Mouse (Mus musculus) limb, embryonic 10.5 days (tissue): ENCODE measurements at regions not wholly inside any gene's neighbourhood (a gene's known extent, or its start where the extent isn't known, plus 50 kb on each side); places are given as distances from the start of the nearest gene placed in this dataset.

Source experiments
- DNase-seq: peaks from one replicate; pipeline ENCODE4 v3.0.0-alpha.2; 2017; ENCODE audit warnings: low spot score
- H3K27ac ChIP-seq: fragments of 300-500 bp; sonication (generic); 2 replicates; pipeline ENCODE4 v1.5.1; 2016; ENCODE audit warnings: mild to moderate bottlenecking
- H3K27me3 ChIP-seq: fragments of 300-500 bp; sonication (generic); 2 replicates; pipeline ENCODE4 v1.6.1; 2016; ENCODE audit warnings: low read depth, mild to moderate bottlenecking; ENCODE audit not compliant: poor library complexity, severe bottlenecking
- H3K36me3 ChIP-seq: fragments of 300-500 bp; sonication (generic); 2 replicates; pipeline ENCODE4 v1.6.1; 2016; ENCODE audit warnings: mild to moderate bottlenecking, moderate library complexity
- H3K4me1 ChIP-seq: fragments of 300-500 bp; sonication (generic); 2 replicates; pipeline ENCODE4 v1.6.1; 2016
- H3K4me3 ChIP-seq: fragments of 300-500 bp; sonication (generic); 2 replicates; pipeline ENCODE4 v1.5.1; 2016; ENCODE audit warnings: mild to moderate bottlenecking, moderate library complexity
- H3K9me3 ChIP-seq: fragments of 300-500 bp; sonication (generic); replicated peaks from 2 replicates; pipeline ENCODE4 v1.6.1; 2016; ENCODE audit warnings: mild to moderate bottlenecking
- WGBS: fragments of 180-500 bp; shearing (Covaris S2); methylation state at CpG from one replicate; pipeline ENCODE4 v1.1.7; 2016; 5-methylcytosine and 5-hydroxymethylcytosine counted together

DNA sequence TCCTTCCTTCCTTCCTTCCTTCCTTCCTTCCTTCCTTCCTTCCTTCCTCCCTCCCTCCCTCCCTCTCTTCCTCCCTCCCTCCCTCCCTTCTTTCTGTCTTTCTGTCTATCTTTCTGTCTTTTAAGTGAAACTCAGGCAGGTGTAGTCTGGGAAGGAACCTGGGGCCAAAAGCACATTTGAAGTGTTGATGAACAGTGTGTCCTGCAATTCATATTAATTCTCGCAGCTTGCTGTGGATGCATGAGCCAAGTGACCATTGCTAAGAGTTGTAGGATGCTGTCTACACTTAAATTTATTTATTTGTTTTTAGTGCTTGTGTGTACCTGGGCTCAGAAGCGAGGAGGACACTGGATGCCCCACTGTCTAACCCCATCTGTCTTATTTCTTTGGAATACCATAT is 126.7 kb upstream of the Lrig1 start:
- no peaks in the 10 kb centered on the region for H3K36me3 ChIP-seq
- peaks cover 4% of the 10 kb centered on the region; the same call in 1 of the 2 replicates for H3K4me1 ChIP-seq
- 69% methylated on average over 2 of the region's 2 CpGs for WGBS
- DNase-seq: no peak
- no peak overlapping the region for H3K4me3 ChIP-seq
- no peaks in the 10 kb centered on the region for H3K9me3 ChIP-seq
- H3K27me3 ChIP-seq: no peaks in the 10 kb centered on the region
- H3K27ac ChIP-seq: no peak overlapping the region

DNA sequence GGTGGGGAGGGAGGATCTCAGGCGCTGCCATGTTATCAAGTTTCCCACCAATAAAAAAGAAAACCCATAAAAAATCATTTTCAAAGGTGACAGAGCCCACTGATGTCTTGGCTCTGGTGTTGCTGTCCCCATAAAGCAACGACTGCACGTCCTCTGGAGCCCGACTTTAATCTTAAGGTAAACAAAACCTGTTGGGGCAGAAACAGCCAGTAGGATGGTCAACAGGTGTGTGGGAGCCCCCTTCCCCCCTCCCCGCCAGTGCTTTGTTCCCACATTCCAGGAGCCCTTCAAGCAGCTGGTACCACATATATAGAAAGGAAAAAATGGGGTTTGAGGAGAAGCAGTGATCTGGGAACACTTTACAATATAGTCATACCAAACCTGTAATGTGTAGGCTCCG is 118.3 kb upstream of the Lrig1 start:
- H3K4me3 ChIP-seq: no peak overlapping the region
- DNase-seq: no peak
- WGBS: 41% methylated on average over 6 of the region's 6 CpGs
- H3K4me1 ChIP-seq: peaks cover 22% of the 10 kb centered on the region; the same call in 1 of the 2 replicates
- H3K27ac ChIP-seq: no peak overlapping the region
- H3K36me3 ChIP-seq: no peaks in the 10 kb centered on the region
- H3K27me3 ChIP-seq: peaks cover 9% of the 10 kb centered on the region; the same call in 1 of the 2 replicates
- H3K9me3 ChIP-seq: no peaks in the 10 kb centered on the region

- no peaks in the 10 kb centered on the region for H3K36me3 ChIP-seq
- WGBS: 79% methylated on average over 5 of the region's 5 CpGs
- H3K27me3 ChIP-seq: peaks cover 9% of the 10 kb centered on the region; the same call in 1 of the 2 replicates
- no peaks in the 10 kb centered on the region for H3K9me3 ChIP-seq
- H3K4me3 ChIP-seq: no peak overlapping the region
- DNase-seq: no peak
- H3K4me1 ChIP-seq: peaks cover 30% of the 10 kb centered on the region; the same call in 1 of the 2 replicates
- no peak overlapping the region for H3K27ac ChIP-seq
Measured at GRCm38 (mm10) chr6:94816161-94816560, 116.2 kb upstream of the Lrig1 start.

GRCm38 (mm10) chr6:94814711-94815110 is 114.8 kb upstream of the Lrig1 start:
- no peak for DNase-seq
- 74% methylated on average over 3 of the region's 3 CpGs for WGBS
- Histone ChIP-seq H3K4me3 (no peak overlapping the region), H3K4me1 (peaks cover 30% of the 10 kb centered on the region; the same call in 1 of the 2 replicates), H3K9me3 (no peaks in the 10 kb centered on the region), H3K27ac (no peak overlapping the region; the same call in 1 of the 2 replicates), H3K27me3 (peaks cover 9% of the 10 kb centered on the region; the same call in 1 of the 2 replicates), H3K36me3 (no peaks in the 10 kb centered on the region)

DNA sequence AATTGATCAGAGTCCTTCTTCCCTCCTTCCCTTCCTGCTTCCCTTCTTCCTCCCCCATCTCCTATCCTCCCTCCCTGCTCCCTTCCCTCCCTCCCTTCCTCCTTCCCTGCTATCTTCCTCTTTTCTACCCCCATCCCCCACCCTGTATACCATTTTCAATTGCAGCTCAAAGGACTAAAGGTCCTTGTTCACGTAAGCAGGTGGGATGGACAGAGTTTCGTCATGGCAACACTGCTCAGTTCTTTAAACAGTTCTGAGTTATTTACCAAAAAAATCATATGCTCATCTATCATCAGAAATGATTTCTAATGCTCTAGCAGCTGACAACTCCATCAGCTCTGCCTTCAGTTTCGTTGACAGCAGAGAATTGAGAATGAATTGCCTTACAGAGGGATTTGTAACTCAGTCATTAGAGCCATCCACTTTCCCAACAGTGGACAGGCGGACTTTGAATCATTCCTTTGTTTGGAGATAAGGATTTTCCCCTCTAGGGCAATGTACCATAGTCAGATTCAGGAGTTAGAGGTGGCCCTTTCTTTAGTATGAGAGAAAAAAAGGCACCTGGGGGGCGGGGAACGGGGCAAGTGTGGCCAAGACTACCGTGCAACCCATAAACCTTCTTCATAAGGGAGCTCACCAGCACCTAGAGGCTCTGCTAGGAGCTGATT is 113.7 kb upstream of the Lrig1 start:
- H3K27ac ChIP-seq: no peak overlapping the region
- WGBS: 70% methylated on average over 7 of the region's 7 CpGs
- H3K4me3 ChIP-seq: no peak overlapping the region
- no peaks in the 10 kb centered on the region for H3K36me3 ChIP-seq
- DNase-seq: no peak
- H3K4me1 ChIP-seq: peaks cover 30% of the 10 kb centered on the region; the same call in 1 of the 2 replicates
- peaks cover 9% of the 10 kb centered on the region; the same call in 1 of the 2 replicates for H3K27me3 ChIP-seq
- H3K9me3 ChIP-seq: no peaks in the 10 kb centered on the region

DNA sequence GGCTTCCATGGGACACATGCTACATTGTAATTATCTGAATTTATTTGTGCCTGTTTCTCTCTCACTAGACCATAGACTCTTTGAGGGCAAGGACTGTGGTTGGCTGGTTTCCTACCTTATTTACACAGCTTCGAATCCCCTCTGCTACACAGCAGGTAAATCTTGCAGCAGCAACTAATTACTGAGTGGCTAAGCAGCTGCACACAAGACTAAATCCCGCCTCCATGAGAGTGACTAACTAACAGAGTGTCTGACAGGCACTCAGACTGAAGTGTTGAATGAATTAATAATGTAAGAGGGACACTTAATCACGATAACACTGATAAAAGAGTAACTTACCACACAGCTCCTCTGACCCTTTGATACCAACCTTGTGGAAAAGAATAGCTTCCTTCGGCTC is 111.9 kb upstream of the Lrig1 start:
- Histone ChIP-seq H3K27ac (no peak overlapping the region), H3K9me3 (no peaks in the 10 kb centered on the region)
- 50% methylated on average over 4 of the region's 4 CpGs for WGBS

GRCm38 (mm10) chr6:94807216-94807615 is 107.3 kb upstream of the Lrig1 start:
- no peaks in the 10 kb centered on the region for H3K36me3 ChIP-seq
- H3K27ac ChIP-seq: peak overlapping the region; percentile 47
- no peaks in the 10 kb centered on the region for H3K9me3 ChIP-seq
- no peak for DNase-seq
- 83% methylated on average over 6 of the region's 6 CpGs for WGBS
- 0 out of 2 replicates have a peak, but pooled peaks cover 4% of the 10 kb centered on the region for H3K27me3 ChIP-seq
- peaks cover 42% of the 10 kb centered on the region for H3K4me1 ChIP-seq
- no peak overlapping the region for H3K4me3 ChIP-seq

More for the DNA sequence above, 111.9 kb upstream of the Lrig1 start:
- H3K4me1 ChIP-seq: peaks cover 25% of the 10 kb centered on the region
- H3K4me3 ChIP-seq: no peak overlapping the region
- 0 out of 2 replicates have a peak, but pooled peaks cover 4% of the 10 kb centered on the region for H3K27me3 ChIP-seq
- H3K36me3 ChIP-seq: no peaks in the 10 kb centered on the region
- DNase-seq: no peak

GRCm38 (mm10) chr6:94806481-94807160 is 106.7 kb upstream of the Lrig1 start:
- no peak overlapping the region for H3K4me3 ChIP-seq
- 0 out of 2 replicates have a peak, but pooled peaks cover 4% of the 10 kb centered on the region for H3K27me3 ChIP-seq
- WGBS: 36% methylated on average over 12 of the region's 12 CpGs
- peak; percentile 70 for DNase-seq
- H3K4me1 ChIP-seq: peaks cover 39% of the 10 kb centered on the region
- H3K36me3 ChIP-seq: no peaks in the 10 kb centered on the region
- H3K9me3 ChIP-seq: no peaks in the 10 kb centered on the region
- H3K27ac ChIP-seq: peak overlapping the region; percentile 47

DNA sequence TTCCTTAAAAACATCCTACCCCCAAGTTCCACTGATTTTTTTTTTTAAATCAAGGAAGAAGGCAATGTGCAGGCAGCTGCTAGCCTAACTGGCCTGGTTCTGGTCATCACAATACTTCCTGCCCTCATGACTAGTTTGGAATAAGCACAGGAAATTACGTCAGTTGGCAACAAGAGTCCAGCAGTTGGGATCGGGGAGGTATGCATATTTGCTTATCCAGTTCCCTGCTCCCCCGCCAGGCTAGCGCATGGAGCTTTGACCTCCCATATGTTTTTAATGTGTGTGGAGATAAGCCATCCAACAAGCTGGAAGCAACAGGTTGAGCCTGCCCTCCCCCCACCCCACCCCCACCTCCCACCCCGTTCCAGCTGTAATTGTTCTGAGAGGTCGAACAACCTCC is 105.7 kb upstream of the Lrig1 start:
- DNase-seq: peak; percentile 45
- Histone ChIP-seq H3K36me3 (no peaks in the 10 kb centered on the region), H3K27ac (0 out of 2 replicates have a peak overlapping the region, but pooled peaks have one; percentile 47), H3K27me3 (peaks cover 9% of the 10 kb centered on the region; the same call in 1 of the 2 replicates), H3K4me3 (peak overlapping the region; percentile 8), H3K9me3 (no peaks in the 10 kb centered on the region), H3K4me1 (peaks cover 43% of the 10 kb centered on the region)
- 14% methylated on average over 6 of the region's 6 CpGs for WGBS

GRCm38 (mm10) chr6:94804284-94804815 is 104.4 kb upstream of the Lrig1 start:
- Histone ChIP-seq H3K27me3 (peaks cover 9% of the 10 kb centered on the region; the same call in 1 of the 2 replicates), H3K36me3 (no peaks in the 10 kb centered on the region), H3K4me1 (peaks cover 43% of the 10 kb centered on the region), H3K9me3 (no peaks in the 10 kb centered on the region), H3K27ac (no peak overlapping the region), H3K4me3 (no peak overlapping the region)
- no peak for DNase-seq
- 85% methylated on average over 10 of the region's 10 CpGs for WGBS

- Histone ChIP-seq H3K4me3 (no peak overlapping the region), H3K27me3 (peaks cover 5% of the 10 kb centered on the region; the same call in 1 of the 2 replicates), H3K27ac (peak overlapping the region; percentile 72), H3K9me3 (no peaks in the 10 kb centered on the region), H3K36me3 (no peaks in the 10 kb centered on the region), H3K4me1 (peaks cover 29% of the 10 kb centered on the region)
- WGBS: 21% methylated on average over 12 of the region's 12 CpGs
- no peak for DNase-seq
Measured at GRCm38 (mm10) chr6:94801039-94801438, 101.1 kb upstream of the Lrig1 start.

GRCm38 (mm10) chr6:94798545-94799211 is 98.7 kb upstream of the Lrig1 start:
- Histone ChIP-seq H3K9me3 (no peaks in the 10 kb centered on the region), H3K27ac (no peak overlapping the region), H3K36me3 (no peaks in the 10 kb centered on the region), H3K27me3 (peaks cover 5% of the 10 kb centered on the region; the same call in 1 of the 2 replicates), H3K4me3 (no peak overlapping the region), H3K4me1 (peaks cover 16% of the 10 kb centered on the region)
- WGBS: 91% methylated on average over 4 of the region's 4 CpGs
- no peak for DNase-seq
